Mouse (Mus musculus) inflammation-experienced regulatory T-cells, adult 6 months (primary cell): ENCODE results near the gene Mrpl42. TPM values are rescaled to one million over a fixed set of nuclear protein-coding genes. Genes with fewer than 3 reads are reported as not detected.

Experiments
- ATAC-seq: one replicate; pipeline ENCODE4 v1.8.0; 2017
- polyA plus RNA-seq, 3 experiments: library from polyadenylated mRNA; unstranded; fragments of 100-300 nt; shearing (Covaris generic); gene quantifications; one replicate each; pipeline ENCODE4 v1.2.1; 2017

The Mrpl42 gene
- polyA plus RNA-seq, 3 experiments from 2014 or later = 164 to 240 (median 184) TPM

DNA sequence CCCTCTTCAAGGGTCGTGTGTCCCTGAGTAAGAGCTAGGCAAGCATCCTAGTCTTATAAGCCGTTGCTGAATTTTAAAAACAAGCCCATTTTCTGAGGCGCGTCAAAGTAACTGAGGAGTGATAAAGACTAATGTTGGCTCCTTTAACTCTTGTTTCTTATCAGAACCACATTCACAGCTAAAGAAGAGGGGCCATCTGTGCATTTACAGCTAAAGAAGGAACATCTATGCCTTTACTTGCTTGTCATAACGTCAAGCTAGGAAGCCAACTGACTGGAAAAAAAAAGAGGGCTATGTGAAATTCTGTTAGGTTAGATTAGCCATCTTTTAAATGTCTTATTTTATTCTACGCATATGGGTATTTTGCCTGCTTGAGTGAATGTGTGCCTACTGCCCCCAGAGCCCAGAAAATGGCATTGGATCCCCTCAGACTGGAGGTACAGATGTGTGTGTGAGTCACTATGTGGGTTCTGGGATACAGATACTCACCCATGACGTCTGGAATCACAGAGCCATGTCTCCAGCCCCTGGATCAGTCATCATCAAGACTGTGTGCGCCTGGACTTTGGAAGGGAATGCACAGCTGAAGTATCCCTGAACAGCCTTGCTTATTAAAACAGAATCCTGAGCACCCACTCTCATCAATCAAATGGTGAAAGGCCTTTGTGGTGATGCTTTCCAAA, 44.2 kb downstream of the Mrpl42 start:
- no peak for ATAC-seq

DNA sequence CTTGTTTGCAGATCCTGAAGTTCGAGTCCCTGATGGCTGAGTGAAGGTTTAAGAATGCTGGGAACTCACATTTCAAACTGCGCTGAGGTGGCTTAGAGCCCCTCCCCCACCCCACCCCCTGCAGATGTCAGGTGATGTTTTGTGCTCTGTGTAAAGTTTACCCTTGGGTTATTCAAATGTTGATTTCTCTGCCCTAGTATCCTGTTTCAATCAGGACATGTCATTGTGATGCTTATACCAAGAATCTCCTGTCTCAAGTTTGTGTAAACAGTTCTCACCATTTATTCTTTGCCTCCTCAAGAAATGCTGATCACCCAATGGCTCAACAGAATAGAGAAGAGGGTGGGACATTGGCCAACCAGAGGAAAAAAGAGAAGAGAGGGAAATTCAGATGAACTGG, 45.6 kb downstream of the Mrpl42 start:
- no peak for ATAC-seq

DNA sequence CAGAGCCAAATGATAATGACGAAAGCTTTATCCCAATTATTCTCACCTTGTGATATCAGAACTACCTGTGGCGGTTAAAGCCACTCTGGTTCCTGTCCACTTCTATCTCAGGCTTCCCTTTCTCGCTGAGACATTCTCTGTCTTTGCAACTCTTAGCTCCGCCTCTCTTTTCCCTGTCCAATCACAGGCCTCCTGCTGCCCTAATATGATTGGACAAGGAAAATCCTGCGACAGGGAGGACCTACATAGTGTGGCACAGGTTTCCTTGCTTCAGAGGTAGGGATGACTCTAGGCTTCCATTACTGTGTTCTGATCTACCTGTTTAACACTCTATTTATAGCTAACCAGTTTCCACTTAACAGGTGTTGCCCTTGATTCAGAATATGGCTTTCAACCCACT, 48.5 kb downstream of the Mrpl42 start:
- ATAC-seq = no peak

DNA sequence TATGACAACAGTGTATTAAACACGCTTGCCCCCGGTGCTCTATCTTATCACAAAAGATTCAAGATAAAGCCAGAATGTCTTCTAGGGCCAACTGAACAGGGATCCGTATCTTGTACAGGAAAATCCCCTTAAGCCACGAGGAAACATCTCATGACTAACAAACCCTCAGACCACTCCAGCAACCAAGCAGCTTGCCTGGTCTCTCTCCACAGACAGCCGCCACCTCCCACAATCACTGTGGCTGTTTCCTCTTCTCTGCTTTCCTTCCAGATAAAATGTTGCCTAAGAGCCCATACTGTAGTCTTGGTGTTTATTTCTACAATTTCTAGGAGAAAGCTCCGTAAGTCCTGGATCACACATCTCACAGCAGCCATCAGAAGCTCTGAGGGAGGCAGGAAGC, 52.7 kb downstream of the Mrpl42 start:
- no peak for ATAC-seq

DNA sequence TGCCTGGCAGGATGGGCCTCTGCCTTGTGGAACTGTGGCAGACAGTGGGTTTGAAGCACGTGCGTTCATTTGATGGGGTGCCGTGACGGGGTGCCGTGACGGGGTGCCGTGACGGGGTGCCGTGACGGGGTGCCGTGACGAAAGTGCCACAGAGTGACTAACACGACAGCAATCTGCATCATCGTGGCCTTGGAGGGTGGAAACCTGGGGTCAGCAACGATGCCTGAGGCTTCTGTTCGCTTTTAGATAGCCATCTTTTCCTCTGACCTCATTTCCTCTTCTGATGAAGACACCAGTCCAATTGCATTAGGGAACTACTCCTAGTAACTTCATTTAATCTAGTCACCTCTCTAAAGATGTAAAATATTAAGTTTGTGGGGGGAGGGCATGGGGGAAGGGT, 53.8 kb downstream of the Mrpl42 start:
- ATAC-seq = no peak

DNA sequence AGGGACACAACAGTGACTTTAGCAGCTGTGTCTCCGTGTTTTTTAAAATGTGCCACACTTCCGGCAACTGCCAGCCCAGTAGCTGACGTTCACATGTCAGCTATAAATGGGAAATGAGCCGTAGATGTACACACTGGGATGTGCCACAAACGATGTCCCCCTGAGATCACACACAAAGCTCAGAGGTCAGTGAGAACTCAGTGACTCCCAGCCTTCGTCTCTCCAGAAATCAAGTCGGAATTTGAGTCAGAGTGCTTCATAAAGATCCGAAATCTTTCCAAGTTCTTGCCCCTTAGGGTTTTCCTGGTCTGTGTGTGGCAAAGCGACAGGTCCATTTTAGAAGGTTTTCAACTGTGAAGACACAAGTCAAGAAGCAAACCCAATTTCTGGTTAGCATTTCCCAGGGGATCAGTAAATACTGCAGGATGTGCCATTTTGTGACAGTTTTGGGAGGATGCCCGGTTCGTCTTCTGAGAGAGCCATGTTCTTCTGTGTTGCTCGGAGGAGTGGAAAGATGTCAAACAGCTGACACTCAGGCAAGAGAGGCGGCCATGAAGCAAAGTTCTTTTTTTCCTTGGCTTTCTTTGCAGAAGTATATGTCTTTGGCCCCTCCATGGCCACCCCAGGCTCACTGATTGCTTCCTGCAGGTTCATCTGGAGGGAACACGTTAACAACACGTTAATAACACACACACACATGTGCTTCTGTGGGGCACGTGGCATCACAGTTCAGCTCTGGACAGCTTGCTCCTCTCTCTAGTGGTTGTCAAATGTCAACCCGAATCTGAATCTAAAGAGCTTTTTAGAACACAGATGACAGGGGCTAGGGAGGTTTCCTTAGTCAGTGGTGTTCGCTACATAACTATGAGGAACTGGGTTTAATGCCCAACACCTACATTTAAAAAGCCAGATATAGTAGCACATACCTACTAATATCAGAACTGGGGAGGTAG, 56.4 kb downstream of the Mrpl42 start:
- ATAC-seq = no peak

DNA sequence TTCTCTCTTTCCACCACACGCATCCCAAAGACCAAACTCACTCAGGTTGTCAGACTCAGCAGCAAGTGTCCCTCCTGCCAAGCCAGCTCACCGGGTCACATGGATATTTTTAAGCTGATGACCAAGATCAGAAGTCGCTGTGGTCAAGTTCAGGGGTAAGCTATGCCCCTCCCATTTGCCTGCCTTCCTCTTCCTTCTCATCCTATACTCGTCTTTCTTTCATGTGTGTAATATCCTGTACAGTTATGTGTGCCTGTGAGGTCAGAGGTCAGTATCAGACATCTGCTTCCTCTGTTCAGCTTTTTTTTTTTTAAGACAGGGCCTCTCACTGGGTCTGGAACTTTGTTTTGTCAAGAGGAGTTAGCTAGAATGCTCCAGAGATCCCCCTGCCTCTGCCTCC, 59.4 kb downstream of the Mrpl42 start:
- no peak for ATAC-seq

DNA sequence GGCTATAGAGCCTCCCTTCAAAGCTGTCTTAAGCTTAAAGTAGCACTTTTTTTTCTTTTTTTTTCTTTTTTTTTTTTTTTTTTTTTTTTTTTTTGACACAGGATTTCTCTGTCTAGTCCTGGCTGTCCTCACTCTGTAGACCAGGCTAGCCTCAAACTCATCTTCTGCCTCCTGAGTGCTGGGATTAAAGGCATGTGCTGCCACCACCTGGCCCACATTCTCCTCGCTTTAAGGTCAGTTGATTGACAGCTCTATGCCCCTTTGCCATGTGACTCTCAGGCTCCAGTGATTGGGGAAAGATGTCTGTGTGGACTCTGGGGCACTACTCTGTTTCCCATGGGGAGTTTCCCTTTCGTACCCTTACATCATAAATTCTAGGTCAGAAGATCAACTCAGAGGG, 61.2 kb downstream of the Mrpl42 start:
- ATAC-seq = no peak

DNA sequence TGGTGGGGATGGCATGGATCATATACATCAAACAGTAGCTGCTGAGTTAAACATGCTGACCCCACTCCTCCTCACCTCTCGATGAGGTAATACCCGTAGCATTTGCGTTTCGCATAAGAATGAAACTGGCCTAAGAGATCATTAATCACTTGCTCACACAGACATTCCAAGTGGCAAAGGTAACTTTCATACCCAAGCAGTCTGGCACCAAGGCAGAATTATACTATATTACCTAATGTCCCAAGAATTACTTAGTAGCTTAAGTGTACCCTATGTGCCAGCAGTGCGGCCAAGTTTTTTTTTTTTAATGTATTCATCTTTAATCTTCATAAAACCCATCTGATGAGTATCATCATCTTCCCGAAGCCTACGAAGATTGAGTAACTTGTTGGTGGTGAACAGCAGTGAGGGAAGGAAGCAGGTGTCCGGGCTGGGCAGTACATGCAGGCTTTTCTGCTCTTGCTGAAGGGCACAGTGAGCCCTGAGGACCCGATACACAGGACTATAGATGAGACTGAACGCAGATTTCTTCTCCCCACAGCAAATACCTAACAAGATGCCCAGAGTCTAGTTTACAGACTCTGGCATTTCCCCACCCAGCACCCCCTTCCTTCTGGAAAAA, 61.9 kb downstream of the Mrpl42 start:
- ATAC-seq = no peak

DNA sequence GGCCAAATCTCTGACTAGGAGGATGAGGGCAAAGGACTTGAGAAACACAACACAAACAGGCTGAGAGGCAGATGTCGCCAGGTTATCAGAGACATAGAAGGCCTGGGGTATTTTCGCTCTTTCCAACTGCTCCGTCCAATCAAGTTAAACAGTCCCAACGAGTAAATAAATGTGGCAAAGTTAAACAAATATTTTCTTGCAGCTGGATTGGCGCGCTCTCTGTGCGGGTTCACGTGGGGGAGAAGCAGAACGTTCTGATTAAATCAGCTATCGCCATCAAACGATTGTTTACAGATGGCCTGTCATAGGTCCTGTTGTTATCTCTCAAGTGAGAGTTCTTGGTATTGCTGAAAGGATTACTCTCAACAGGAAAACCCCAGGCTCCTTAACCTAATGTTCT, 62.8 kb downstream of the Mrpl42 start:
- no peak for ATAC-seq

Other genes starting within 250 kb of the Mrpl42 start
- gene Cradd, start 177.8 kb downstream of the Mrpl42 start, polyA plus RNA-seq = 10 to 100 TPM; 20.8 to 32.2 (median 28.9) TPM
- gene Socs2, start 84.8 kb downstream of the Mrpl42 start, polyA plus RNA-seq = 10 to 100 TPM; 27.9 to 49.8 (median 37.4) TPM
- 100 to 1,000 TPM; 280 to 438 (median 366) TPM for gene Ube2n, start 13.2 kb upstream of the Mrpl42 start, polyA plus RNA-seq
- 10 to 100 TPM in 2 of 3 experiments, 1 to 10 TPM in 1; 9.7 to 17.0 (median 12.9) TPM for gene Nudt4, start 62.2 kb upstream of the Mrpl42 start, polyA plus RNA-seq
- gene Anapc15-ps, start 171.5 kb upstream of the Mrpl42 start, polyA plus RNA-seq = not detected